Mouse (Mus musculus) liver, adult 2 months (tissue): ENCODE results near the gene Gm3880.

ENCODE experiments used
- CTCF ChIP-seq: fragments of 200-500 bp; IDR thresholded peaks from 2 replicates; pipeline ENCODE4 v1.5.1; 2011; ENCODE audit warnings: low read depth, low read length, control low read depth
- POLR2A ChIP-seq: fragments of 200-500 bp; IDR thresholded peaks from 2 replicates; pipeline ENCODE4 v1.6.1; 2011; ENCODE audit warnings: low read length, control low read depth; ENCODE audit not compliant: insufficient read depth; ENCODE audit errors: extremely low read depth

DNA sequence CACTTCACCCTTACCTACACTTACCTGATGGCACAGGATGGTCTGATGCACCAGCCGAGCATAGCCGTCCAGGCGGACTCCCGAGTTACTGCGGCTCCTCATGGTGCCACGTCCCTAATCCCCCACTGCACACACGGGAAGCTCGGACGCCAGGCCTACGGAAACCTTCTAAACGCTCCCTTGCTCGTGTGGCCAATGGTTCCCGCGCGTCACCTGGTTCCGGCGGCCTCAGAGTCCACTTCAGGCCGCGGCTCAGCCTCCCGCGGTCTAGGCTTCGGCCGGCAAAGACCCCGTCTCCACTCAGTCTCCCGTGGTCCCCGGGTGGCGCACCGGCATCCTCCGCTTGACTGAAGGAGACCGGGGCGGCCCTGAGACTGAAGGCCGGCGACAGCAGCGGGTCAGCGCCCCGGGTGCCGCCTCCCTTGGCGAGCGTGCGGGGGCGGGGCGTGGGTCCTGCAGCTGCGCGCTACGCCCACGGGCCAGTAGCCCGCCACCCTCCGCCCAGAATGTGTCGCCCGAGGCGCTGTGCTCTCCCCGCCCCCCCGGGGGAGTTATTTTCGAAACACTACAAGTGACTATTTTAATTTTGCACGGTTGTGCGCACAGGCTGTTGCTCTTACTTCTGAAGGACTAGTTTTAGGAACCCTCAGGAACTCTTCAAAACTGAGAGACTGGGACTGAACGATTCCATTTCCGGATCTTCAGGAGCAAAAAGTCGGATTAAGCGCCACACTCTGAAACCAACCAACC lies 42.8 kb downstream of the Gm3880 start, which contains the start of gene Phka1:
- no peak for TF ChIP-seq CTCF
- TF ChIP-seq POLR2A = 0 out of 2 replicates have a peak, but pooled peaks have one; percentile 29
